Mouse (Mus musculus) stomach, postnatal 0 days (tissue): ENCODE measurements at regions not wholly inside any gene's neighbourhood (a gene's known extent, or its start where the extent isn't known, plus 50 kb on each side); places are given as distances from the start of the nearest gene placed in this dataset.

Experiments used
- ATAC-seq: fragments of 200-750 bp; cut with Nextera tagmentation; 2 replicates; pipeline ENCODE4 v1.8.0; 2017; ENCODE audit not compliant: low FRiP score, low TSS enrichment
- DNase-seq: peaks from one replicate; pipeline ENCODE4 v3.0.0-alpha.2; 2016; ENCODE audit warnings: low spot score
- H3K27ac ChIP-seq: fragments of 300-500 bp; sonication (generic); replicated peaks from 2 replicates; pipeline ENCODE4 v1.5.1; 2014; ENCODE audit warnings: mild to moderate bottlenecking, control low read depth
- H3K27me3 ChIP-seq: fragments of 300-500 bp; sonication (generic); 2 replicates; pipeline ENCODE4 v1.6.1; 2014; ENCODE audit warnings: low read length; ENCODE audit not compliant: control insufficient read depth, insufficient read depth
- H3K36me3 ChIP-seq: fragments of 300-500 bp; sonication (generic); 2 replicates; pipeline ENCODE4 v1.6.1; 2014; ENCODE audit warnings: low read length, mixed read lengths; ENCODE audit not compliant: control insufficient read depth, insufficient read depth
- H3K4me1 ChIP-seq: fragments of 300-500 bp; sonication (generic); replicated peaks from 2 replicates; pipeline ENCODE4 v1.6.1; 2014; ENCODE audit warnings: antibody characterized with exemption; ENCODE audit not compliant: control insufficient read depth, insufficient read depth
- H3K4me2 ChIP-seq: fragments of 300-500 bp; sonication (generic); replicated peaks from 2 replicates; pipeline ENCODE4 v1.6.1; 2014; ENCODE audit warnings: low read depth, mild to moderate bottlenecking, control low read depth, moderate library complexity
- H3K4me3 ChIP-seq: fragments of 300-500 bp; sonication (generic); 2 replicates; pipeline ENCODE4 v1.5.1; 2014; ENCODE audit warnings: low read depth, low read length, control low read depth
- H3K9ac ChIP-seq: fragments of 300-500 bp; sonication (generic); 2 replicates; pipeline ENCODE4 v1.6.1; 2014; ENCODE audit warnings: mild to moderate bottlenecking, low read length, control low read depth, mixed read lengths
- H3K9me3 ChIP-seq: fragments of 300-500 bp; sonication (generic); 2 replicates; pipeline ENCODE4 v1.6.1; 2016; ENCODE audit warnings: low read length; ENCODE audit not compliant: control insufficient read depth
- CTCF ChIP-seq: IDR thresholded peaks from 2 replicates; pipeline ENCODE4 v1.5.1; 2016; ENCODE audit warnings: antibody characterized with exemption, low read depth, mild to moderate bottlenecking, moderate library complexity
- EP300 ChIP-seq: optimal IDR thresholded peaks from 2 replicates; pipeline ENCODE3; 2016; ENCODE audit warnings: antibody characterized with exemption
- WGBS: fragments of 180-500 bp; shearing (Covaris S2); extraction: QIAGEN DNeasy Blood & Tissue Kit; methylation state at CpG from one replicate; pipeline ENCODE4 v1.1.7; 2014; 5-methylcytosine and 5-hydroxymethylcytosine counted together

GRCm38 (mm10) chrX:81616397-81616796, 158.5 kb upstream of the 4930595M18Rik start:
- no peak for ATAC-seq
- Histone ChIP-seq H3K36me3 (no peaks in the 10 kb centered on the region), H3K4me3 (no peak overlapping the region), H3K9ac (no peak overlapping the region), H3K4me2 (no peak overlapping the region), H3K4me1 (no peaks in the 10 kb centered on the region), H3K27me3 (no peaks in the 10 kb centered on the region), H3K9me3 (no peaks in the 10 kb centered on the region), H3K27ac (no peak overlapping the region)
- WGBS, result 40% methylated on average over 3 of the region's 3 CpGs
- no peak for DNase-seq
- TF ChIP-seq EP300, result no peak
- TF ChIP-seq CTCF, result peak; percentile 43
